Mouse (Mus musculus) adrenal gland, postnatal 36 days (tissue): ENCODE measurements around the gene Kat8. TPM values are rescaled to one million over a fixed set of nuclear protein-coding genes. Genes with fewer than 3 reads are reported as not detected.
A peak's percentile ranks its signal among the peaks of the same experiment; 100 is the strongest.
"Not testable (repeated sequence)": the region's sequence is repeated elsewhere in the genome, so short reads cannot be mapped to it uniquely, and the experiment has no call there.

Source experiments
- DNase-seq, 2 experiments: peaks; one replicate each; pipeline ENCODE4 v3.0.0; 2021; ENCODE audit warnings: mixed read lengths in 1 of 2
- total RNA-seq, 2 experiments: library from RNA; stranded (reverse); gene quantifications; 2 replicates each; pipeline ENCODE4 v1.2.3; 2021

The Kat8 gene
- total RNA-seq, 2 experiments from 2014 or later, result 25.9 to 27.9 TPM

GRCm38 (mm10) chr7:127931351-127932135, 19.2 kb downstream of the Kat8 start:
- DNase-seq, result peak; percentile 70

GRCm38 (mm10) chr7:127932273-127933031, 20.1 kb downstream of the Kat8 start:
- no peak for DNase-seq

- DNase-seq, result no peak
These were observed 21.8 kb downstream of the Kat8 start for GRCm38 (mm10) chr7:127934075-127934474.

- peak; percentile 95 to 98 for DNase-seq
These were observed 22.9 kb downstream of the Kat8 start for GRCm38 (mm10) chr7:127935028-127935722.

- DNase-seq, result no peak
These were observed 23.4 kb downstream of the Kat8 start for GRCm38 (mm10) chr7:127935748-127936159.

GRCm38 (mm10) chr7:127936216-127936884, 24.0 kb downstream of the Kat8 start:
- DNase-seq, result no peak

- not testable (repeated sequence) for DNase-seq
These were observed 29.8 kb downstream of the Kat8 start for GRCm38 (mm10) chr7:127942097-127942496.

GRCm38 (mm10) chr7:127944614-127945013, 32.3 kb downstream of the Kat8 start:
- DNase-seq, result peak; percentile 49 to 50

- no peak for DNase-seq
These were observed 34.2 kb downstream of the Kat8 start, which contains the start of gene Prss36 for GRCm38 (mm10) chr7:127946470-127947023. Gene Prss36, minus strand, starts transcription at chr7:127946725.

GRCm38 (mm10) chr7:127952864-127953581, 40.7 kb downstream of the Kat8 start:
- no peak for DNase-seq

GRCm38 (mm10) chr7:127959364-127959763, 47.0 kb downstream of the Kat8 start:
- no peak for DNase-seq

- DNase-seq, result peak in 1 of 2 experiments; percentile 16
These were observed 54.1 kb downstream of the Kat8 start for GRCm38 (mm10) chr7:127966371-127966918.

- peak; percentile 95 to 96 for DNase-seq
These were observed 54.9 kb downstream of the Kat8 start, which contains the start of gene Fus for GRCm38 (mm10) chr7:127967004-127967921. Gene Fus, plus strand, starts transcription at chr7:127967457.

GRCm38 (mm10) chr7:127967922-127968828, 55.9 kb downstream of the Kat8 start:
- peak; percentile 80 to 90 for DNase-seq

- DNase-seq, result no peak
These were observed 62.2 kb downstream of the Kat8 start for GRCm38 (mm10) chr7:127974413-127974930.
